Mouse (Mus musculus): ENCODE data around the gene Slc5a10. TPM values are rescaled to one million over a fixed set of nuclear protein-coding genes. Genes with fewer than 3 reads are reported as not detected.

The Slc5a10 gene
- polyA plus RNA-seq, 1 experiment from 2014 or later, result not detected

GRCm38 (mm10) chr11:61722077-61722476, 1.5 kb upstream of the Slc5a10 start:
- no peak overlapping the region for H3K27ac ChIP-seq
- H3K36me3 ChIP-seq, result peaks cover 10% of the 10 kb centered on the region
- WGBS, result 52% methylated on average over 5 of the region's 5 CpGs
- H3K4me3 ChIP-seq, result no peak overlapping the region
- H3K27me3 ChIP-seq (ENCODE audit: insufficient read depth, poor library complexity, severe bottlenecking), result no peaks in the 10 kb centered on the region
- 0 out of 2 replicates have a peak, but pooled peaks cover 9% of the 10 kb centered on the region for H3K4me1 ChIP-seq (replicated peaks)
- no peaks in the 10 kb centered on the region for H3K9me3 ChIP-seq
- no peak for DNase-seq (ENCODE audit: low spot score)

- no peak for DNase-seq (ENCODE audit: low spot score)
- Histone ChIP-seq H3K27me3 (ENCODE audit: insufficient read depth, poor library complexity, severe bottlenecking) (no peaks in the 10 kb centered on the region), H3K27ac (no peak overlapping the region), H3K4me1 (replicated peaks) (0 out of 2 replicates have a peak, but pooled peaks cover 9% of the 10 kb centered on the region), H3K36me3 (no peaks in the 10 kb centered on the region), H3K9me3 (no peaks in the 10 kb centered on the region), H3K4me3 (no peak overlapping the region)
- WGBS, result 76% methylated on average over 8 of the region's 8 CpGs
Measured at GRCm38 (mm10) chr11:61719826-61720225, 800 bp downstream of the Slc5a10 start.

- no peak overlapping the region for H3K27ac ChIP-seq
- no peaks in the 10 kb centered on the region for H3K27me3 ChIP-seq (ENCODE audit: insufficient read depth, poor library complexity, severe bottlenecking)
- H3K4me3 ChIP-seq, result no peak overlapping the region
- peaks cover 11% of the 10 kb centered on the region for H3K4me1 ChIP-seq (replicated peaks)
- H3K9me3 ChIP-seq, result no peaks in the 10 kb centered on the region
- DNase-seq (ENCODE audit: low spot score), result no peak
- no peaks in the 10 kb centered on the region for H3K36me3 ChIP-seq
- WGBS, result 57% methylated on average over 3 of the region's 3 CpGs
Measured at GRCm38 (mm10) chr11:61719387-61719786, 1.2 kb downstream of the Slc5a10 start.

DNA sequence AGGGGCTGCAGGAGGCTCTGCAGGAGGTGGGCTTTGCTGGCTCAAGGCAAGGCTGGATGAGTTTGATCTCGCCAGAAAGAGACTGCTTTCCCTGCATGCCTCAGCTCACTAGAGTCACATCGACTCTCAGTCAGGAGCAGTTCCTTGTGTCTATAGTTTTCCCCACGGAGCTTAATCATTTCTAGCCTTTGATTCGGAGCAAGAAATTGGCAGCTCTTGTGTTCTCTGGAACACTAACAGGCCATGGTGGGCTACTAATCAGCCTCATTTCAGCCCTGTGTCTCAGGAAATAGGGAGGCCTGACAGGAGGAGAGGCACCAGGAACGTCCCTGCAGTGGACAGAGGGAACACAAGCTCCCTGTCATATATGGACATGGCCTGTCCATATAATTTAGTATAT, 2.6 kb downstream of the Slc5a10 start:
- Histone ChIP-seq H3K27me3 (ENCODE audit: insufficient read depth, poor library complexity, severe bottlenecking) (no peaks in the 10 kb centered on the region), H3K4me3 (no peak overlapping the region), H3K4me1 (replicated peaks) (peaks cover 22% of the 10 kb centered on the region), H3K36me3 (no peaks in the 10 kb centered on the region), H3K27ac (no peak overlapping the region), H3K9me3 (no peaks in the 10 kb centered on the region)
- DNase-seq (ENCODE audit: low spot score), result no peak
- WGBS, result 73% methylated on average over 5 of the region's 5 CpGs

- DNase-seq (ENCODE audit: low spot score), result no peak
- Histone ChIP-seq H3K36me3 (no peaks in the 10 kb centered on the region), H3K27me3 (ENCODE audit: insufficient read depth, poor library complexity, severe bottlenecking) (no peaks in the 10 kb centered on the region), H3K4me3 (no peak overlapping the region), H3K9me3 (no peaks in the 10 kb centered on the region), H3K27ac (no peak overlapping the region), H3K4me1 (replicated peaks) (peaks cover 18% of the 10 kb centered on the region)
- WGBS, result 74% methylated on average over 6 of the region's 6 CpGs
Measured at GRCm38 (mm10) chr11:61715130-61715529, 5.5 kb downstream of the Slc5a10 start.

DNA sequence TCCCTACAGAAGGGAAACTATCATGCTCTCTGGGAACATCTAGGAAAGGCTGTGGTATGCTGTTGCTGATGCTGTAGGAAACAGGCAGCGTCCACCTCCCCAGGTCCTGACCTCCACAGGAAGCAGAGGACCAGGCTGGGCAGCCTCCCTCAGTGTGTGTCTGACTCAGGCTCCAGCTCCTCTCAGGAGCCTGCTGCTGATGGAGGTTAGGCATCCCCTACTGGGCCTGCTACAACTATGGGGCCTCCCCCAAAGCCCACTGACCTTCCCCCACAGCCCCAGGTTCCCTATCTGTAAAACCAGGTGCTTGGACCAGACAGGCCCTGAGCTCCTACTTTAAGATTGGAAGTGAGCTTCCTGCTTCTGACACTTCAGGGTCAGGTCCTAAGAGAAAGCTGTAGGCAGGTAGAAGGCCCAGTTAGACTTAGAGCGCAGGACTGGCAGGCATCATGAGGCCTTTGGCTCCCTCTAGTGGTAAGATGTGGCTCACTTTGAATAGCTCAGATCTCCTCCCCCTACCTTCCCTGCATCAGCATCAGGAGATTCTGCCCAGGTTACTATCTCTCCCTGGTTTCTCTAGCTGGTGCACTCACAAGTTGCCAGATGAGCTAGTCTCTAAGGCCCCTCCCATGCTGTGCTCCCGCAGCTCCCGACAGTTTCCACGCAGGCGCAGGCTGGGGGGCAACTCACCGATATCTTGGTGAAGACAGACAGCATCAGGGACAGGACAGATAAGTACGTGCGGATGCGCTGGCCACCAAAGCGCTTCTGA, 6.1 kb downstream of the Slc5a10 start:
- Histone ChIP-seq H3K4me1 (replicated peaks) (peaks cover 17% of the 10 kb centered on the region), H3K4me3 (no peak overlapping the region), H3K36me3 (no peaks in the 10 kb centered on the region), H3K9me3 (no peaks in the 10 kb centered on the region), H3K27ac (no peak overlapping the region), H3K27me3 (ENCODE audit: insufficient read depth, poor library complexity, severe bottlenecking) (no peaks in the 10 kb centered on the region)
- peak; percentile 71 for DNase-seq (ENCODE audit: low spot score)
- WGBS, result 45% methylated on average over 11 of the region's 11 CpGs

DNA sequence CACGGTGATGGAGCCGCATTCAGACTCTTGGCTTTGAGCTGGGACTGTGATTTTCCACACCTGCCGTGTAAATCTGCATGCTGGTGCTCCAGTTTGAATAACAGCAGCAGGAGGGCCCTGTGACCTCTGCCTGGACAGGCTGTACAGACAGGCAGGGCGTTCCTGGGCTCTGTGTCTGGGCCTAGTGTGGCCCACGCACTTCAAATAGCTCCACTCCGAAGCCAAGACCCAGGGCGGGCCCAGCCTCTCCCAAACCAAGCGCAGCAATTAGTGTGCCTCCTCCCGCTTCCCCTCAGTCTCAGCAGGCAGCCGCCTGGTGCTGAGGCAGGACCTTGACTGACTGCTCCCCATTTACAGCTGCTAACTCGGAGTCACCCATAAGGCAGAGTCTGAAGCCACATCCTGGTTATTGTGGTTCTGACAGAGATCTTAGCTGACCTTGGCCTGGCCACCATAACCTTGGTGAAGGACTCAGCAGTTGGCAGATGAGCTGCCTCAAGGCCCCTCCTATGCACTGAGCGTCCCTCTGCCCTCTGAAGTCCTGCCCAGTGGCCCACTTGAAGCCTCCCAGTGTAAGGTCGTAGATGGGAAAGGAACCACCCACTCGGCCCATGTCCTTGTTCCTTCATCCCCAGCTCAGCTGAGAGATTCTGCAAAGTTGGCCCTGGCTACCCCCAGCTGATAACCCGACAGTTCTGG, 7.3 kb downstream of the Slc5a10 start:
- H3K4me3 ChIP-seq, result no peak overlapping the region
- no peaks in the 10 kb centered on the region for H3K27me3 ChIP-seq (ENCODE audit: insufficient read depth, poor library complexity, severe bottlenecking)
- no peak overlapping the region for H3K27ac ChIP-seq
- 54% methylated on average over 15 of the region's 15 CpGs for WGBS
- peaks cover 17% of the 10 kb centered on the region for H3K4me1 ChIP-seq (replicated peaks)
- H3K36me3 ChIP-seq, result no peaks in the 10 kb centered on the region
- no peaks in the 10 kb centered on the region for H3K9me3 ChIP-seq
- DNase-seq (ENCODE audit: low spot score), result no peak

DNA sequence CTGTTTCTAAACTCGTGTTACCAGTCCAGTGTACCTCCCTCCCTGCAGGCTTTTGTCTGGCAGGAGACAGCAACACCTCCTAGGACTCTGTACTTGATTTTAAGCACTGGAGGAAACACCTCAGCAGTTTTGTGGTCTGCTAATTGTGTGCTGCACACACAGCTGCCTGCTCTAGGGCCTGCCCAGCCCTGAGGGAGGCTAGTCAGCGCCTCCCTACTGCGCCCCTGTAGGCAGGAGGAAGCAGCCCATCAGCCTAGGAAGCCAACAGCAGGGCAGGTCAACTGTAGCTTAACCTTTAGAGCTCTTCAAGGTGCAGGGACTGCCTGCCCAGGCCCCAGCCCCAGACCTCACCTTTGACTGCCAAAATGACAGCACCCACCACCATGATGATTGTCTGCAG, 11.7 kb downstream of the Slc5a10 start:
- DNase-seq (ENCODE audit: low spot score), result no peak
- peaks cover 11% of the 10 kb centered on the region for H3K4me1 ChIP-seq (replicated peaks)
- H3K27ac ChIP-seq, result peak overlapping the region; percentile 5; the same call in 1 of the 2 replicates
- H3K9me3 ChIP-seq, result no peaks in the 10 kb centered on the region
- no peaks in the 10 kb centered on the region for H3K27me3 ChIP-seq (ENCODE audit: insufficient read depth, poor library complexity, severe bottlenecking)
- WGBS, result 53% methylated on average over 3 of the region's 3 CpGs
- no peaks in the 10 kb centered on the region for H3K36me3 ChIP-seq
- H3K4me3 ChIP-seq, result no peak overlapping the region

DNA sequence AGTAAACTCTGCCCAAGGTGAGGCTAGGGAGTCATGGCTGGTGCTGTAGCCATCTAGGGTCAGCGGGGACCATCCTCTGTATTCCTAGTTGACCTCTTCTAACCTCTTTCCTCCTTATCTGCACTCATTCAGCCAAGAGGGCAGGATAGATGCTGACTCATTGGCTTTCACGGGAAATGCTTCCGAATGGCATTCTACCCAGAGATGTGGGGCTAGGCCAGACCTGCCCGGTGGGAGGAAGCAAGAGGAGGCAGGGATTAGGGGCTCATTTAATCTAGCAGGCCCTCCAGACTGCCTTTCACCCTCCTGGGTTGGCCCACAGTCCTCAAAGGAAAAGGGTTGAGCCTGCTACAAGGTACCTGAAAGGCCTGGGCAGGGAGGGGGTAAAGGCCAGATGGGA, 14.4 kb downstream of the Slc5a10 start:
- WGBS, result 66% methylated on average over 4 of the region's 4 CpGs
- Histone ChIP-seq H3K27ac (no peak overlapping the region), H3K27me3 (ENCODE audit: insufficient read depth, poor library complexity, severe bottlenecking) (peaks cover 7% of the 10 kb centered on the region; the same call in 1 of the 2 replicates), H3K4me1 (replicated peaks) (peaks cover 19% of the 10 kb centered on the region), H3K4me3 (no peak overlapping the region), H3K36me3 (no peaks in the 10 kb centered on the region), H3K9me3 (no peaks in the 10 kb centered on the region)
- no peak for DNase-seq (ENCODE audit: low spot score)

DNA sequence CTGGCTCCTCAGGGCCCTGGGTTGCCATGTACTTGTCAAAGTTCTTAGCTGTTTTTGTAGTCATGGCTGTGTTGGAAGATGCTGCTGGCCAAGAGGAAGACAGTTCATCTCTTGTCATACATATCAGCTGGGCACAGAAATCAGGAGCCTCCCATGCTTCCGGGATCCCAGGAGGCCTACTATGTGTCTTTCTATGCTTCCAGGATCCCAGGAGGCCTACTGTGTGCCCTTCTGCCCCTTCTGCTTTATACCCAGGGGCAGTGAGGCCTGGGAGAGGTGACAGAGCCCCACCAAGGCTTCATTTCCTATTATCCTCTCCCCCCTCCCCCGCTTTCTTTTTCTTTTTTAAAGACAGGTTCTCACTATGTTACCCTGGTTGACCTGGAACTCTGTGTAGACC, 15.0 kb downstream of the Slc5a10 start:
- 88% methylated on average over 2 of the region's 2 CpGs for WGBS
- no peaks in the 10 kb centered on the region for H3K9me3 ChIP-seq
- DNase-seq (ENCODE audit: low spot score), result no peak
- H3K4me1 ChIP-seq (replicated peaks), result peaks cover 25% of the 10 kb centered on the region
- H3K4me3 ChIP-seq, result no peak overlapping the region
- H3K27me3 ChIP-seq (ENCODE audit: insufficient read depth, poor library complexity, severe bottlenecking), result peaks cover 7% of the 10 kb centered on the region; the same call in 1 of the 2 replicates
- H3K27ac ChIP-seq, result no peak overlapping the region
- no peaks in the 10 kb centered on the region for H3K36me3 ChIP-seq

GRCm38 (mm10) chr11:61702494-61702893, 18.1 kb downstream of the Slc5a10 start:
- Histone ChIP-seq H3K4me3 (no peak overlapping the region), H3K36me3 (no peaks in the 10 kb centered on the region), H3K4me1 (replicated peaks) (peaks cover 33% of the 10 kb centered on the region), H3K27me3 (ENCODE audit: insufficient read depth, poor library complexity, severe bottlenecking) (peaks cover 7% of the 10 kb centered on the region; the same call in 1 of the 2 replicates), H3K27ac (peak overlapping the region; percentile 6), H3K9me3 (no peaks in the 10 kb centered on the region)
- DNase-seq (ENCODE audit: low spot score), result no peak
- 92% methylated on average over 5 of the region's 5 CpGs for WGBS

GRCm38 (mm10) chr11:61701696-61702095, 18.9 kb downstream of the Slc5a10 start:
- peak; percentile 38 for DNase-seq (ENCODE audit: low spot score)
- peak overlapping the region; percentile 6; the same call in 1 of the 2 replicates for H3K27ac ChIP-seq
- no peaks in the 10 kb centered on the region for H3K9me3 ChIP-seq
- peaks cover 7% of the 10 kb centered on the region; the same call in 1 of the 2 replicates for H3K27me3 ChIP-seq (ENCODE audit: insufficient read depth, poor library complexity, severe bottlenecking)
- H3K4me1 ChIP-seq (replicated peaks), result peaks cover 33% of the 10 kb centered on the region
- 45% methylated on average over 5 of the region's 5 CpGs for WGBS
- 0 out of 2 replicates have a peak overlapping the region, but pooled peaks have one; percentile 3 for H3K4me3 ChIP-seq
- no peaks in the 10 kb centered on the region for H3K36me3 ChIP-seq

DNA sequence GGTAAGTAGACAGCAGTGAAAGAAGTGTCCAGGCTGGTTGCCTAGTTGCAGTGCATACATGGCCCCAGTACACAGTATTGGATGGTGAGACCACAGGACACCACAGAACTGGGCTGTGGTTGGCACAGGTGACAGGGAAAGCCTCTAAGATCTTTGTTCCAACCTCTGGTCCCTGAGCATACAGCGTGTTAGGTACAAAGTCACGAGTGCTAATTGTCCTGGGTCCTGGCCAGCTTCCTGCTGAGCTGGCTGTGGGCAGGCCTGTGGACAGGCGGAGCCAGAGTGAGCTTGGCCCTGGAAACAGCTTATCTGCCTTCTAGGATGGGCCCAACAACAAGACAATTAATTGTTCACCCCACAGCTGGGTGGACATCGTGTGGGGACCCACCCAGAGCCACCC, 20.7 kb downstream of the Slc5a10 start:
- Histone ChIP-seq H3K9me3 (no peaks in the 10 kb centered on the region), H3K27me3 (ENCODE audit: insufficient read depth, poor library complexity, severe bottlenecking) (peaks cover 7% of the 10 kb centered on the region; the same call in 1 of the 2 replicates), H3K4me3 (no peak overlapping the region), H3K36me3 (no peaks in the 10 kb centered on the region), H3K4me1 (replicated peaks) (peaks cover 33% of the 10 kb centered on the region), H3K27ac (peak overlapping the region; percentile 45; the same call in 1 of the 2 replicates)
- WGBS, result 60% methylated on average over 4 of the region's 4 CpGs
- no peak for DNase-seq (ENCODE audit: low spot score)

Measured in hindbrain, embryonic 10.5 days (tissue).